Mouse (Mus musculus) C2C12 (cell line): ENCODE measurements around the gene Tmem232.

Source experiments
- CTCF ChIP-seq: IDR thresholded peaks from one replicate; pipeline ENCODE4 v1.5.1; 2011; ENCODE audit not compliant: control insufficient read depth, insufficient read depth, insufficient read length
- FOSL1 ChIP-seq: IDR thresholded peaks from one replicate; pipeline ENCODE4 v1.8.0; 2011; ENCODE audit warnings: mild to moderate bottlenecking, low read length; ENCODE audit not compliant: poor library complexity, insufficient read depth, severe bottlenecking
- MAX ChIP-seq: IDR thresholded peaks from one replicate; pipeline ENCODE4 v1.6.1; 2011; ENCODE audit warnings: mild to moderate bottlenecking, control low read depth
- USF1 ChIP-seq: IDR thresholded peaks from one replicate; pipeline ENCODE4 v1.6.1; 2011; ENCODE audit warnings: low read depth, mild to moderate bottlenecking, control low read depth, moderate library complexity

DNA sequence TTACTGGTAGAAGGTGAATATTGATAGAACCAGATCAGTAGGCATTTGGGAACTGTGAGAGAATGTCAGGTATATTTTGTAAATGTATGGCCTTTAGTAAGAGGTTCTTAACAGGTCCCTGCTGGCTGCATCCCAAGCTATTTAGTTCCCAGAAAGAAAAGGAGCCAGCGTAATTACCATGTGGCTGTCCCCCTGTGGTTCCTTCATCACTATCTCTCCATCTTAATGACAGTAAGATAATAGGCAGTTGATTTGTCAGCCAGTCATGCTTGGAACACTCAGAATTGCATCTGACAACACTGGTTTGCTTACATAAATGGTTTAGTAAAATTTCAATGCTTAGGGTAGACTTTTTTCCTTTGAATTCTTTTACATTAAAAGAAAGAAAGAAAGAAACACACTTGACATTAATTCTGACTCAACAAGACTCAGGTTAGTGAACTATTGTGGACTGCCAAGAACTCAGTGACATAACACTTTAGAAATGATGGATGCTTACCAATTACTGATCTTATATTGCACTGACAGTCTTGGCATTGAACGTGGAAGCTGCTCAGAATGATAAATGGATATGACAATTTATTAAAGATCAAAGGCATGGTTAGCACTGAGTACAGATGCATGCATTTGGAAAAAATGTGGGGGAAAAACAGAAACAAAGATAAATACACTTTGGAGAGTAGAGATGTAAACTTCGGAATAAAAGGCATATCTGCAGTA, 174.9 kb downstream of the Tmem232 start:
- no peak for TF ChIP-seq CTCF
- no peak for TF ChIP-seq FOSL1
- TF ChIP-seq USF1 = no peak
- TF ChIP-seq MAX = no peak
